Mouse (Mus musculus) liver, postnatal 0 days (tissue): ENCODE data around the gene M1ap.

Experiments
- CTCF ChIP-seq: sonication (generic); IDR thresholded peaks from 2 replicates; pipeline ENCODE4 v1.5.1; 2016; ENCODE audit warnings: antibody characterized with exemption, low read depth
- EP300 ChIP-seq: IDR thresholded peaks from 2 replicates; pipeline ENCODE4 v1.6.1; 2016; ENCODE audit warnings: antibody characterized with exemption, low read depth, mild to moderate bottlenecking

DNA sequence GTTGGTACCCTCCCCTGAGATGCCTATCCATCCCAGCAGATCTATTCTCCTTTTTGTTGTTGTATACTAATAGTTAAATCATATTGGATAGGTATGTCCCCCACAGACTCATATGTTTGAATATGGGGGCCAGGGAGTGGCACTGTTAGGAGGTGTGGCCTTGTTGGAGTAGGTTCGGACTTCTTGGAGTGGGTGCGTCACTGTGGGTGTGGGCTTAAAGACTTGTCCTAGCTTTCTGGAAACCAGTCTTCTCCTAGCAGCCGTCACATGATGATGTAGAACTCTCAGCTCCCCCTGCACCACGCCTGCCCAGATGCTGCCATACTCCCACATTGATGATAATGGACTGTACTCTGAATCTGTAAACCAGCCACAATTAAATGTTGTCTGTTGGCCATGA is 48.5 kb upstream of the M1ap start:
- TF ChIP-seq CTCF = no peak
- no peak for TF ChIP-seq EP300
